Mouse (Mus musculus) bone marrow, adult 2 months (tissue): ENCODE data around the gene Llgl2. TPM values are rescaled to one million over a fixed set of nuclear protein-coding genes. Genes with fewer than 3 reads are reported as not detected.
A peak's percentile ranks its signal among the peaks of the same experiment; 100 is the strongest.

Experiments used
- H3K27ac ChIP-seq: fragments of 200-500 bp; 2 replicates; pipeline ENCODE4 v1.5.1; 2012; ENCODE audit warnings: low read depth, mild to moderate bottlenecking, control low read depth, inconsistent platforms, low read length; ENCODE audit not compliant: control insufficient read depth, poor library complexity, insufficient read depth
- H3K4me1 ChIP-seq: fragments of 200-500 bp; 2 replicates; pipeline ENCODE4 v1.6.1; 2011; ENCODE audit warnings: low read length; ENCODE audit not compliant: control insufficient read depth, insufficient read depth
- H3K4me3 ChIP-seq: fragments of 200-500 bp; replicated peaks from 2 replicates; pipeline ENCODE3; 2011; ENCODE audit warnings: mild to moderate bottlenecking, low read depth, low read length, control low read depth; ENCODE audit not compliant: control insufficient read depth
- CTCF ChIP-seq: fragments of 200-500 bp; IDR thresholded peaks from 2 replicates; pipeline ENCODE4 v1.5.1; 2011; ENCODE audit warnings: low read length, control low read depth; ENCODE audit not compliant: control insufficient read depth, insufficient read depth
- POLR2A ChIP-seq: fragments of 200-500 bp; IDR thresholded peaks from 2 replicates; pipeline ENCODE4 v1.6.1; 2011; ENCODE audit warnings: low read depth, mild to moderate bottlenecking, control low read depth, low read length, borderline replicate concordance; ENCODE audit not compliant: control insufficient read depth
- WGBS: fragments of 180-500 bp; shearing (Covaris S2); methylation state at CpG from one replicate; pipeline ENCODE4 v1.1.7; 2018; 5-methylcytosine and 5-hydroxymethylcytosine counted together
- polyA plus RNA-seq: library from polyadenylated mRNA; stranded (reverse); fragments of >200 nt; gene quantifications from 2 replicates; pipeline ENCODE4 v1.2.4, GENCODE M21; 2011; ENCODE audit warnings: low replicate concordance; ENCODE audit not compliant: missing spikeins, insufficient read depth, insufficient read length

Gene Llgl2
- polyA plus RNA-seq, 1 experiment: 13.7 TPM

GRCm38 (mm10) chr11:115885281-115885680 is 61.4 kb downstream of the Llgl2 start:
- WGBS: 63% methylated on average over 11 of the region's 11 CpGs
- Histone ChIP-seq H3K4me3 (no peak overlapping the region), H3K27ac (no peak overlapping the region), H3K4me1 (peaks cover 2% of the 10 kb centered on the region; the same call in 1 of the 2 replicates)
- TF ChIP-seq POLR2A (no peak), CTCF (no peak)

DNA sequence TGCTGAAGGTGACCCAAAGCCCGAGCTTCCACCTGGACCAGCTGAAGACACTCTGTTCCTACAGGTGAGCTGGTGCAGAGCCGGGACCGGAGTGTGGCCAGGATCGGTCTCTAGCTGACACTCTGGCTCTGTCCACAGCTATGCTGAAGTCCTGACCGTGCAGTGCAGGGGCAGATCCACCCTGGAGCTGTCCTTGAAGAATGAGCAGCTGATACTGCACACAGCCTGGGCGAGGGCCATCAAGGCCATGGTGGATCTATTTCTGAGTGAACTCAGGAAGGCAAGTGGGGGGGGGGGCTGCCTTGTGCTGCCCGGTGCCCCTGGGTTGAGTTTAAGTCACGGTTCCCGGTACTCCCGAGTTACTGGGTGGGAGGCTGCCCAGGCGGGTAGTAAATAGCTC is 62.6 kb downstream of the Llgl2 start:
- H3K27ac ChIP-seq: no peak overlapping the region
- H3K4me3 ChIP-seq: no peak overlapping the region
- WGBS: 86% methylated on average over 11 of the region's 11 CpGs
- H3K4me1 ChIP-seq: peaks cover 2% of the 10 kb centered on the region; the same call in 1 of the 2 replicates
- TF ChIP-seq POLR2A (no peak), CTCF (no peak)

DNA sequence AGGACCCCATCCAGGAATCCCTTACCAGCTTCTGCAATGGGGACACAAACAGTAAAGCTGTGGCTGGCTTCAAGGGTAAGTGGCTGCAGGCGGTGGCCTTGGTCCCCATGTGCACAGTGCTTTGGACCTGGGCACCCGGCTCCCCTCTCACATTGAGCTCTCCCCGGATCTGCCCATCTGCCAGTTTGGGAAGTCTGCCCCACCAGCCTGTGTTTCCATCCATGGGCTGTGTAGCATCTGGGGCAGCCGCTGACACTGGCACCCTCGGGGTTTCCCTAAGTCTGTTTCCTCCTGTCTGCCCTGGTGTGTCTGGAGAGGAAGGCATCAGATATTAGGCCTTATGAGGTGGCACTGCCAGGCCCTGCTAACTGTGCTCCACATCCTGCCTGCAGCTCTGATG is 64.2 kb downstream of the Llgl2 start:
- WGBS: 57% methylated on average over 5 of the region's 5 CpGs
- Histone ChIP-seq H3K4me1 (peaks cover 2% of the 10 kb centered on the region; the same call in 1 of the 2 replicates), H3K27ac (no peak overlapping the region), H3K4me3 (no peak overlapping the region)
- no peak for TF ChIP-seq CTCF
- no peak for TF ChIP-seq POLR2A

GRCm38 (mm10) chr11:115889159-115889558 is 65.3 kb downstream of the Llgl2 start:
- peaks cover 2% of the 10 kb centered on the region; the same call in 1 of the 2 replicates for H3K4me1 ChIP-seq
- no peak overlapping the region for H3K27ac ChIP-seq
- 89% methylated on average over 6 of the region's 6 CpGs for WGBS
- TF ChIP-seq CTCF: no peak
- no peak for TF ChIP-seq POLR2A
- H3K4me3 ChIP-seq: no peak overlapping the region

DNA sequence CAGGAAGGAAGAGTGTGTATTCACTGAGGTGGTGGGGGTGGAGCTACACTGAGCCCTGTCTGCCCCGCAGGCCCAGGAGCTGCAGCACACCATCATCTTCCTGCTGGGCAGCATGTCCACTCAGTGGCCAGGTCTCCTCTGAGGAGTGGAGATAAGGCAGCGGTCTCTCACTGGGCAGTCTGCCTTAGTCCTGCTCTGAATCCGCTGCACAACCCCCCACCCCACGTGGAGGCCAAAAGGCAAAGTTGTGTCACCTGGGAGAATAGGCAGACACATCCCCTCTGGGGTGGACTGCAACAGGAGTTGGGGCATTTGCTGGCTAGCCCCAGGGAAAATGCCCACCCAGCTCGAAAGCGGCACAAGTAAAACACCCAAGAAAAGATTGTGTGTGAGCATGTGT is 68.4 kb downstream of the Llgl2 start:
- Histone ChIP-seq H3K4me1 (peaks cover 2% of the 10 kb centered on the region; the same call in 1 of the 2 replicates), H3K4me3 (no peak overlapping the region), H3K27ac (no peak overlapping the region)
- 86% methylated on average over 6 of the region's 6 CpGs for WGBS
- no peak for TF ChIP-seq CTCF
- no peak for TF ChIP-seq POLR2A

- Histone ChIP-seq H3K4me1 (peaks cover 2% of the 10 kb centered on the region; the same call in 1 of the 2 replicates), H3K27ac (no peak overlapping the region), H3K4me3 (no peak overlapping the region)
- 87% methylated on average over 9 of the region's 9 CpGs for WGBS
- no peak for TF ChIP-seq CTCF
- no peak for TF ChIP-seq POLR2A
Observed at GRCm38 (mm10) chr11:115893071-115893470, 69.2 kb downstream of the Llgl2 start.

DNA sequence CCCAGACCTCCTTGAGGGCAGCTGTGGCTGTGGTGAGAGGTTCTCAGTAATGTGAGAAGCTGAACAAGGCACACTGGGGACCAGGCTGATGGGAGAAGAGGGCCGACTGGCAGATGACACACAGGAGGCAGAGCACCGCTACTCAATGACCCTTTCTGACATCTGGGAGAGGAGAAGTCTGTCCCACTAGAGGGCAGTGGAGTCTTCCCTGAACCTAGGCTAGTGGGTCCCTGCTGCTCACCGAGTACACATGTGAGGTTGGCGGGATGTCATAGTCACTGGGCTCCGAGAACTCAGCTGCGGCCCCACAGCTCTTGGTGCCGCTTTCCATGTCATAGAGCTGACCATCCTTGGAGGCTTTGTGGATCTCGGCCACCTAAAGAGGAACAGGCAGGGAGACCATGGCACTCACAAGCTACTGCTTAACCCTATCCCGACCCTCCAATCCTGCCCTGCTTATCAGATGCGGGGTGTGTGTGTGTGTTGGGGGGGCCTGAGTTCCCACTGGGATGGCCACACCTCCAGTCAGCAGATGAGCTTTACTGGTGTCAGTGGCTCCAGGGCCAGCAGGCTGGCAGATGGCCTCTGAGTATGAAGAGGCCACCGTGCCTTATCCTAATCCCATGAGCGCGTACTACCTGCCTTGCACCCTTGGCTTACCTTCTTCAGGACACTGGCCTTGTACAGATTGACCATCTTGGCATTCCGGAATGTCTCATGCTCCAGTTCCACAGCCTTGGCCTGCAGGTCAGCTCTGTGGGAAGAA is 71.1 kb downstream of the Llgl2 start:
- TF ChIP-seq POLR2A (no peak), CTCF (peak; percentile 63)
- 63% methylated on average over 14 of the region's 14 CpGs for WGBS
- peaks cover 5% of the 10 kb centered on the region for H3K4me1 ChIP-seq
- no peak overlapping the region for H3K4me3 ChIP-seq
- no peak overlapping the region for H3K27ac ChIP-seq

DNA sequence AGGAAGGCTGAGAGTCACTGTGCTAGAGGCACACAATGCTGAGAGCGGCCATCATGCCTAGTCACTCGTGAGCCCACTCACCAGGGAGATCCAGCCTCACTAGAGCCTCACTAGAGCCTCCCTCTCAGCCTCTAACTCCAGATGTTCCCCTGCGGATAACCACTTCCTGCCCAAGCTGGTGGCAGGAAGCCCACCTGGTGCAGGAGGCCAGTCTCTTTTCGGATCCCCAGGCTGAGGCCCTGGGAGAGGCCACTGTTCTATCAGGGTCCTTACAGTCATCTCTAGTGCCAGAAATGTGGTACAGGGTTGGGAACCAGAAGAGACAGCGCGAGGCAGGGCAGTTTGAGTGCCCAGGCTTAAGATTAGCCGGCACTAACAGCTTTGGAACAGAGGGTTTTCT is 74.6 kb downstream of the Llgl2 start:
- WGBS: 13% methylated on average over 7 of the region's 7 CpGs
- Histone ChIP-seq H3K27ac (peak overlapping the region; percentile 1; the same call in 1 of the 2 replicates), H3K4me3 (no peak overlapping the region), H3K4me1 (peaks cover 13% of the 10 kb centered on the region)
- TF ChIP-seq CTCF (no peak), POLR2A (no peak)
